Mouse (Mus musculus): ENCODE results near the gene Tm9sf4.
A peak's percentile ranks its signal among the peaks of the same experiment; 100 is the strongest.

The Tm9sf4 gene

GRCm38 (mm10) chr2:153161684-153162080 is 579 bp downstream of the Tm9sf4 start:
- no peak for DNase-seq

- DNase-seq: no peak
These were observed 6.0 kb downstream of the Tm9sf4 start for GRCm38 (mm10) chr2:153167136-153167535.

GRCm38 (mm10) chr2:153168134-153168820 is 7.2 kb downstream of the Tm9sf4 start:
- DNase-seq: peak; percentile 54 to 67

GRCm38 (mm10) chr2:153170490-153171224 is 9.6 kb downstream of the Tm9sf4 start:
- DNase-seq: no peak

GRCm38 (mm10) chr2:153171966-153172365 is 10.9 kb downstream of the Tm9sf4 start:
- no peak for DNase-seq

GRCm38 (mm10) chr2:153175995-153176570 is 15.0 kb downstream of the Tm9sf4 start:
- DNase-seq: no peak

- DNase-seq: no peak
These were observed 16.1 kb downstream of the Tm9sf4 start for GRCm38 (mm10) chr2:153177188-153177587.

GRCm38 (mm10) chr2:153179126-153179860 is 18.2 kb downstream of the Tm9sf4 start:
- DNase-seq: peak in 1 of 2 experiments; percentile 24

- DNase-seq: no peak
These were observed 18.9 kb downstream of the Tm9sf4 start for GRCm38 (mm10) chr2:153179961-153180360.

GRCm38 (mm10) chr2:153186176-153186591 is 25.1 kb downstream of the Tm9sf4 start:
- no peak for DNase-seq

GRCm38 (mm10) chr2:153187848-153188247 is 26.7 kb downstream of the Tm9sf4 start:
- no peak for DNase-seq

- DNase-seq: no peak
These were observed 30.1 kb downstream of the Tm9sf4 start for GRCm38 (mm10) chr2:153191242-153191641.

GRCm38 (mm10) chr2:153194255-153194654 is 33.2 kb downstream of the Tm9sf4 start:
- DNase-seq: no peak

GRCm38 (mm10) chr2:153198485-153198884 is 37.4 kb downstream of the Tm9sf4 start:
- peak in 1 of 2 experiments; percentile 32 for DNase-seq

GRCm38 (mm10) chr2:153199114-153199513 is 38.0 kb downstream of the Tm9sf4 start:
- no peak for DNase-seq

- DNase-seq: no peak
These were observed 41.7 kb downstream of the Tm9sf4 start for GRCm38 (mm10) chr2:153202766-153203165.

- no peak for DNase-seq
These were observed 47.0 kb downstream of the Tm9sf4 start for GRCm38 (mm10) chr2:153208149-153208548.

- DNase-seq: no peak
These were observed 48.2 kb downstream of the Tm9sf4 start for GRCm38 (mm10) chr2:153209286-153209685.

- DNase-seq: no peak
These were observed 50.3 kb downstream of the Tm9sf4 start for GRCm38 (mm10) chr2:153211451-153211850.

GRCm38 (mm10) chr2:153213351-153213750 is 52.2 kb downstream of the Tm9sf4 start:
- DNase-seq: no peak

- no peak for DNase-seq
These were observed 53.7 kb downstream of the Tm9sf4 start for GRCm38 (mm10) chr2:153214771-153215259.

GRCm38 (mm10) chr2:153215421-153215820 is 54.3 kb downstream of the Tm9sf4 start:
- DNase-seq: no peak

GRCm38 (mm10) chr2:153217826-153218340 is 56.8 kb downstream of the Tm9sf4 start:
- DNase-seq: no peak
